Mouse (Mus musculus) left cerebral cortex, postnatal 4 days (tissue): ENCODE measurements around the gene Med13. TPM values are rescaled to one million over a fixed set of nuclear protein-coding genes. Genes with fewer than 3 reads are reported as not detected.
"Not testable (repeated sequence)": the region's sequence is repeated elsewhere in the genome, so short reads cannot be mapped to it uniquely, and the experiment has no call there.

Experiments
- DNase-seq: peaks from one replicate; pipeline ENCODE4 v3.0.0-alpha.2; 2022
- intact Hi-C: fragments of 180-260 bp; cut with DNase I; formaldehyde crosslinking; loops from one replicate; pipeline ENCODE4 v1.15.1; 2025
- total RNA-seq, 2 experiments: library from RNA; stranded (reverse); gene quantifications; 2 replicates each; pipeline ENCODE4 v1.2.3; 2021

The Med13 gene
- total RNA-seq, 2 experiments from 2014 or later: 74.7 to 87.4 TPM

GRCm38 (mm10) chr11:86324251-86324650 lies 33.2 kb downstream of the Med13 start:
- DNase-seq: no peak
- intact Hi-C loops: no loop called here

DNA sequence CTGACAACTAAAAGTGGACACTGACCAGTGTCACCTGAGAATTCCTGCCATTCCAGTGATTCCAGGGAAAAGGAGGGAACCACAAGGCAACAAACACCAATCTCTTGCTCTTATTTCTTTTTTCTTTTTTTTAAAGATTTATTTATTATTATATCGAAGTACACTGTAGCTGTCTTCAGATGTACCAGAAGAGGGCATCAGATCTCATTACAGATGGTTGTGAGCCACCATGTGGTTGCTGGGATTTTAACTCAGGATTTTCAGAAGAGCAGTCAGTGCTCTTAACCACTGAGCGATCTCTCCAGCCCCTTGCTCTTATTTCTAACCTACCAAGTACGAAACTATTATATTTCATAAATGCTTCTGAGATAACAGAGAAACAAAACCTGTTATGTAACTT lies 42.4 kb downstream of the Med13 start:
- intact Hi-C loops, DNase-seq: not testable (repeated sequence)

DNA sequence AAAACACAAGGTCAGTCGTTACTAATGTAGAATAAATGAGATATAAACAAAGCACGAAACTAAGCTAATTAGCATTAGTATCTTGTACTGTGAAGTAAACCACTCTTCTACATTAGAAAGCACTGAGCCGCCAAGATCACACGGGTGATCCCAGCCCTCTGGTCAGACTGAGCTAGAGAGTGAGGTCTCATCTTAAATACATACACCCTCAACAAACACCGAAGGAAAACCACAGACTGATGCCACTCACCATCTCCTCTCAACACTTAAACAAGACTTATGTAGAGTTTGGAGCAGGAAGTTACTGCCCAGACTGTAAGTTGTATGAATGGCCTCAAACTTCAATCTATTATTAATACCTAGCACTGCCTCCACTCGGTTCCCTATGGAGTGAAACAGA lies 47.1 kb downstream of the Med13 start:
- DNase-seq: no peak
- intact Hi-C loops: no loop called here

DNA sequence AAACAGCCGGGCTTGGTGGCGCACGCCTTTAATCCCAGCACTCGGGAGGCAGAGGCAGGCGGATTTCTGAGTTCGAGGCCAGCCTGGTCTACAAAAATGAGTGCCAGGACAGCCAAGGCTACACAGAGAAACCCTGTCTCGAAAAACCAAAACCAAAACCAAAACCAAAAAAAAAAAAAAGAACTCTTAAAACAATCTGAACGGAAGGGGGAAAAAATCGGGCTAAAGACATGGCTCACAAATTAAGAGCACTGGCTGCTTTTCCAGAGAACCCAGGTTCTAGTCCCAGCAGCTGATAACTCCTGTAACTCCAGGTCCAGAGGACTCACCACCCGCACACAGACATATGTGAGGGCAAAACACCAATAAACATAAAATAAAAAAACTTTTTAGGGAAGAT lies 65.2 kb downstream of the Med13 start:
- intact Hi-C loops: loop anchor here (10.0 kb wide), 1 partner anchor 53 kb away; no protein-coding TSS in a partner anchor
- DNase-seq: not testable (repeated sequence)

DNA sequence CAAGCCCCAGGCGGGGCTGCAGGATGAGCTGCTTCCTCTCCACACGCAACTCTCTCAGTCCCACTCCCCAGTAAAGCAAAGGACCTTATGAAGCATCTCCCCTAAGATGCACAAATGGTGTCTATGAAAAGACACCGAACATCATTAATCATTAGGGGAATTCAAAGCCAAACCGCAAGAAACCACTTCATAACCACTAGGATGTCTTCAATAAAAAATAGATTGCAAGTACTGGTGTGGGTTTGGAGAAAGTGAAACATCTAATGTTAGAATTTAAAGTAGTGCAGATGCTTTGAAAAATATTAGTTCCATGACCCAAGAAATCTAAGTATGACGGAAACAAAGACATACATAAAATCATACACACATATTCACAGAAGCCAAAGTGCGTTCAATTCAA lies 65.7 kb downstream of the Med13 start:
- intact Hi-C loops: loop anchor here (10.0 kb wide), 1 partner anchor 53 kb away; no protein-coding TSS in a partner anchor
- DNase-seq: no peak

GRCm38 (mm10) chr11:86285729-86286128 lies 71.7 kb downstream of the Med13 start:
- intact Hi-C loops: loop anchor here (10.0 kb wide), 1 partner anchor 61 kb away; no protein-coding TSS in a partner anchor
- no peak for DNase-seq

- DNase-seq: no peak
- intact Hi-C loops: no loop called here
These were observed 78.8 kb downstream of the Med13 start for GRCm38 (mm10) chr11:86278442-86279102.

- intact Hi-C loops: no loop called here
- peak; percentile 96 for DNase-seq
These were observed 99.8 kb downstream of the Med13 start, which contains the start of gene Ints2 for GRCm38 (mm10) chr11:86257460-86258076. TSS of gene Ints2 (minus strand) at chr11:86257575.

DNA sequence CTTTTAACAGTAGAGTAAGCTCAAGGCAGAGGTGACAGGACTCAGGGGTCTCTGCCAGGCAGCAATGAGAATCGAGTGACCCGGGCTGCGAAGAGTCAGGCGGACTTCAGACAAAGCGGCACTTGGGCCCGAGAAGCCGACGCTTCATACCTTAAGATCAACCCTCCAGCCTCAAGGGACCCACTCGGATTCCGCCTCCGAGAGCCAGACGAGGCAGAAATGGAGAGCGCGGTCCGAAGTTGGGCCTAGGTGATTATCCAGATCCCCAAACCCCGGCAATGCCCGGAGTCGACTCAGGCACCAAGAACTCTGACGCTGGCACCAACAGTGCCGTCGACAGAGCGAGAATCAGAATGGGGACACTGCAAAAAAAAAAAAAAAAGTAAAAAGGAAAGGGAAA lies 100.3 kb downstream of the Med13 start:
- no peak for DNase-seq
- intact Hi-C loops: no loop called here

DNA sequence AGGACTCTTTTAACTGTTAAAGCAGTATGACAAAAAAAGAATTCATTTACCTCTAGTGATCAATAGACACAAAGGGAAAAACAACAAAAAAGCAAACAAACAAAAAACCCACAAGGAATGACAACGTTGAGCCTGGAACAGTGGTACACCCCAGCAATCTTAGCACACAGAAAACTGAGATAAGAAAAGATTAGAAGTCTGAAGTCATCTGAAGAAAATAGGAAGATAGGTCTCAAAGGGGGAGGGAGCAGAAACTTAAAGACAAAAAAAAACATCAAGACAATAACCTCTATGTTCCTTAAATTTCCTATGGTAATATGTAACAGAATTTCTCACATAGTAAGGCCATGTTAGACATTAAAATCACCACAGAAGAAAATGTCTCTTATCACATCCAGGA lies 104.1 kb downstream of the Med13 start:
- intact Hi-C loops: no loop called here
- no peak for DNase-seq

DNA sequence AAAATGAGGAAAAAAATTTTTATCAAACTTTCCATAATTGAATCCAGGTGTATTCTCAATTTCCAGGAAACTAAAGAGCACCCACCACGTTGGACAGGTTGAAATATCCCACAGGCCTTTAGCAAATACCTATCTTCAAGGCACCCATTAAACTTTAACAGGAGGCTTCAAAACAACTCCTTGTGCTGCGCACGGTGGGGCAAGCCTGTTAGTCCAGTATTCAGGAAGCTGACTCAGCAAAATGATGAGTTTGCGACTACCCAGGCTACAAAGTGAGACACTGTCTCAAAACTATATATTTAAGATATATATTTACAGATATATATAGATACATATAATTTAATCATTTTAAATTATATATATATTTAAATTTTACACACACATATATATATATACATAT lies 125.0 kb downstream of the Med13 start:
- intact Hi-C loops: no loop called here
- no peak for DNase-seq

GRCm38 (mm10) chr11:86231781-86232350 lies 125.5 kb downstream of the Med13 start:
- intact Hi-C loops: no loop called here
- DNase-seq: no peak

DNA sequence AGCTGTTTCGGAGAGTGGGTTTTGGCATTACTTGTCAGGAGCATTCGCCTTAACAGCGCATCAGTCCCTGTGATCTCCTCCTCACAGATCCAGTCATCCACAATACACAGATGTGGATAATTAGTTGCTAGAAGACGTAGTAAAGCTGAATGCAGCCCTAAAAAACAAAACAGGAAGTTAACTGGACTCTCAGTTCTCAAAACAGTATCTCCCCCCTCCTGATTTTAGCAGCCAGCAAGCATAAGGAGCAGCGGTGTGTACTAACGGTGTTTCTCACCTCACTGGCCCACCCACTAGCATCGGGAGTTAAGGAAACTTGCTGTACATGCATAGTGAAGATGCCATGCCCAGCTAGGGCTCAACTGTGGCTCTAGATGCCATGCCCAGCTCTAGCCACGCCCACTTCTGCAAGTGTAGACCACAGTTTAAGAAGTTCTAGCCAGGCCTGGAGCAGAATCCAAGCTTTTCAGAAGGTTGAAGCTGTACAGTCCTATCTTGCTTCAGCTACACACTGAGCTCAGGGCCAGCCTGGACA lies 130.7 kb downstream of the Med13 start:
- intact Hi-C loops: loop anchor here (10.0 kb wide), 1 partner anchor 58 kb away; no protein-coding TSS in a partner anchor
- DNase-seq: no peak

GRCm38 (mm10) chr11:86225761-86226160 lies 131.6 kb downstream of the Med13 start:
- intact Hi-C loops: loop anchor here (10.0 kb wide), 1 partner anchor 59 kb away; no protein-coding TSS in a partner anchor
- no peak for DNase-seq

Other genes with a start within 250 kb of the Med13 start
- gene Brip1, start 156.4 kb downstream of the Med13 start, total RNA-seq: 1 to 10 TPM; 1.5 to 1.6 TPM
- gene Ints2, start 100.0 kb downstream of the Med13 start, total RNA-seq: 10 to 100 TPM; 33.7 to 35.6 TPM
- 10 to 100 TPM; 17.2 to 21.6 TPM for gene Rnft1, start 127.1 kb upstream of the Med13 start, total RNA-seq
- gene Rps6kb1, start 187.2 kb upstream of the Med13 start, total RNA-seq: 10 to 100 TPM; 45.5 to 48.7 TPM
- gene Tubd1, start 187.4 kb upstream of the Med13 start, total RNA-seq: 1 to 10 TPM; 5.0 to 5.8 TPM